In the genomic region with DNA sequence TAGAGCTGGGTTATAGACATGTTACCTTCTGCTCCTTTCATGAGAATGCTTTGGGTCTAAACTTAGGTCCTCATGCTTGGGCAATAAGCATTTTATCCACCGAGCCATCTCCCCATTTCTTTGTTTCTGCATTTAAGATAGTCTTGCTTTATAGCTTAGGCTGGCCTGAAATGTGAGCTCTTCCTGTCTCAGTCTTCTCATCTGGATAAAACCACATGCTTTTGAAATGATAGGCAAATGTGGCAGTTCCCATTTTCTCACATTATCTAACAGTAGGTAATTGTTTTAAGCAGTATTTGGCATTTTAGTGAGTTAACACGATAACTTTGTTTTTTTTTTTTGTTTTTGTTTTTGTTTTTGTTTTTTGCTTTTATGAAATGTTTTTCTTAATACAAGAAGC, we compare ENCODE assay signal across 19 mouse cellular contexts. TPM values are rescaled to one million over a fixed set of nuclear protein-coding genes. Genes with fewer than 3 reads are reported as not detected.
DNase-seq lines count a peak whose midpoint lies in the region; TF ChIP-seq lines count a peak whose summit lies in the region.
"Had no signal": no experiment of that assay in that cellular context is flagged by ENCODE, and none has a peak within 500 bp of the region (broad histone marks: within the 10 kb centered on the region; RNA-seq: fewer than 3 reads in every experiment).

No protein-coding gene starts in this region.

- H3K27me3 ChIP-seq in MEL (ENCODE audit: control insufficient read depth in 1 of 2, insufficient read depth in 2 of 2, low read length in 2 of 2) = no peaks in the 10 kb centered on the region
- H3K27me3 ChIP-seq: CH12.LX, Patski had no signal

- TF ChIP-seq RAD21 in MEL (IDR thresholded peaks at IDR 0.05; ENCODE audit: low read depth, low read length) = no peak

- TF ChIP-seq EP300 in MEL (IDR thresholded peaks at IDR 0.05; ENCODE audit: low read depth in 1 of 2, low read length in 2 of 2) = peak; percentile 42 to 44; a peak in 2 of 4 replicates

- H3K9me3 ChIP-seq in MEL (replicated peaks; ENCODE audit: insufficient read depth, low read length) = no peaks in the 10 kb centered on the region
- H3K9me3 ChIP-seq: G1E had no signal

- no peak for TF ChIP-seq CTCF in MEL (IDR thresholded peaks at IDR 0.05 in 2 of 3, conservative IDR thresholded peaks at IDR 0.05 in 1 of 3; ENCODE audit: control insufficient read depth in 1 of 3, insufficient read depth in 1 of 3, low read depth in 2 of 3, low read length in 3 of 3, poor library complexity in 1 of 3, severe bottlenecking in 1 of 3)

- TF ChIP-seq POLR2A in MEL (IDR thresholded peaks at IDR 0.05; ENCODE audit: control insufficient read depth in 1 of 2, insufficient read depth in 1 of 2, low read depth in 1 of 2, low read length in 2 of 2, poor library complexity in 1 of 2) = no peak

- peak overlapping the region; percentile 7; the same call in 1 of the 2 replicates for H3K27ac ChIP-seq in MEL (ENCODE audit: control insufficient read depth, low read depth, low read length)

- H3K79me2 ChIP-seq in MEL (ENCODE audit: control insufficient read depth, insufficient read depth, low read length, poor library complexity) = no peaks in the 10 kb centered on the region

- peaks cover 0 to 8% of the 10 kb centered on the region in 2 experiments; a peak in 2 of 4 replicates for H3K36me3 ChIP-seq in MEL (ENCODE audit: control insufficient read depth in 1 of 2, insufficient read depth in 2 of 2, low read length in 2 of 2)
- H3K36me3 ChIP-seq: G1E had no signal

- H3K9ac ChIP-seq in MEL (ENCODE audit: control insufficient read depth, low read depth, low read length, poor library complexity, severe bottlenecking) = no peak overlapping the region

- DNase-seq in 416B (ENCODE audit: low read depth) = peak; percentile 32
- peak; percentile 61 for DNase-seq in MEL (ENCODE audit: low read depth, low spot score)
- DNase-seq in urinary bladder, postnatal 25 days (ENCODE audit: low spot score) = no peak
- DNase-seq in kidney, adult 11 months = no peak
- DNase-seq: adrenal gland, adult 2 months; adrenal gland, adult 8-10 months; adrenal gland, postnatal 10 days; adrenal gland, postnatal 14 days; adrenal gland, postnatal 25 days; adrenal gland, postnatal 36 days; B cell, adult 2 months; cerebellum, adult 11 months; cerebellum, adult 11-12 months; cerebellum, adult 18-20 months; cerebellum, adult 2 months; cerebellum, adult 8-10 months had no signal

- peaks cover 2 to 4% of the 10 kb centered on the region in 2 experiments for H3K4me1 ChIP-seq in MEL (ENCODE audit: control insufficient read depth in 1 of 2, insufficient read depth in 2 of 2, low read length in 2 of 2)

- H3K4me3 ChIP-seq in MEL (ENCODE audit: control insufficient read depth in 1 of 2, insufficient read depth in 1 of 2, low read depth in 2 of 2, low read length in 2 of 2) = no peak overlapping the region

TF ChIP-seq in MEL, 35 proteins besides CTCF, POLR2A, EP300 and RAD21:
- TF ChIP-seq BHLHE40 (IDR thresholded peaks at IDR 0.05; ENCODE audit: borderline replicate concordance, low read depth, low read length) = no peak
- no peak for TF ChIP-seq USF2 (IDR thresholded peaks at IDR 0.05; ENCODE audit: borderline replicate concordance in 1 of 2, insufficient read depth in 1 of 2, low read depth in 1 of 2, low read length in 2 of 2)
- TF ChIP-seq SMC3 (IDR thresholded peaks at IDR 0.05; ENCODE audit: low read depth, low read length) = no peak
- no peak for TF ChIP-seq MXI1 (IDR thresholded peaks at IDR 0.05; ENCODE audit: low read depth, low read length)
- TF ChIP-seq POLR2AphosphoS2 (IDR thresholded peaks at IDR 0.05; ENCODE audit: low read length) = no peak
- TF ChIP-seq ETS1 (IDR thresholded peaks at IDR 0.05; ENCODE audit: low read depth, low read length) = peak; percentile 34; the same call in 1 of the 2 replicates
- TF ChIP-seq MAFK (IDR thresholded peaks at IDR 0.05; ENCODE audit: borderline replicate concordance, low read depth, low read length) = no peak
- no peak for TF ChIP-seq SIN3A (IDR thresholded peaks at IDR 0.05; ENCODE audit: low read length)
- TF ChIP-seq ZNF384 (IDR thresholded peaks at IDR 0.05; ENCODE audit: low read depth, low read length) = no peak
- TF ChIP-seq MAX (IDR thresholded peaks at IDR 0.05; ENCODE audit: low read length) = 0 out of 2 replicates have a peak, but pooled peaks have one; percentile 13
- no peak for TF ChIP-seq E2F4 (IDR thresholded peaks at IDR 0.05; ENCODE audit: borderline replicate concordance, low read depth, low read length)
- no peak for TF ChIP-seq CHD2 (IDR thresholded peaks at IDR 0.05; ENCODE audit: low read length)
- TF ChIP-seq JUND (IDR thresholded peaks at IDR 0.05; ENCODE audit: low read depth, low read length) = no peak
- no peak for TF ChIP-seq MAZ (IDR thresholded peaks at IDR 0.05; ENCODE audit: low read depth, low read length)
- no peak for TF ChIP-seq NELFE (IDR thresholded peaks at IDR 0.05; ENCODE audit: low read depth, low read length)
- TF ChIP-seq ZKSCAN1 (IDR thresholded peaks at IDR 0.05; ENCODE audit: low read depth, low read length) = no peak
- no peak for TF ChIP-seq HCFC1 (IDR thresholded peaks at IDR 0.05; ENCODE audit: low read depth, low read length)
- no peak for TF ChIP-seq CHD1 (IDR thresholded peaks at IDR 0.05; ENCODE audit: low read depth, low read length)
- no peak for TF ChIP-seq UBTF (IDR thresholded peaks at IDR 0.05; ENCODE audit: borderline replicate concordance, insufficient read depth, low read depth, low read length)
- peak; percentile 55; the same call in 1 of the 2 replicates for TF ChIP-seq GATA1 (IDR thresholded peaks at IDR 0.05; ENCODE audit: low read depth, low read length)
- TF ChIP-seq MYC (IDR thresholded peaks at IDR 0.05; ENCODE audit: low read depth, low read length) = peak; percentile 71; the same call in 1 of the 2 replicates
- TF ChIP-seq ZMIZ1 (IDR thresholded peaks at IDR 0.05; ENCODE audit: low read depth, low read length) = no peak
- no peak for TF ChIP-seq POLR2AphosphoS5 (IDR thresholded peaks at IDR 0.05; ENCODE audit: borderline replicate concordance, low read depth, low read length)
- 0 out of 2 replicates have a peak, but pooled peaks have one; percentile 13 for TF ChIP-seq USF1 (IDR thresholded peaks at IDR 0.05; ENCODE audit: low read depth, low read length)
- TF ChIP-seq NRF1 (IDR thresholded peaks at IDR 0.05; ENCODE audit: insufficient read depth, low read depth, low read length, poor library complexity, severe bottlenecking) = no peak
- no peak for TF ChIP-seq RCOR1 (IDR thresholded peaks at IDR 0.05; ENCODE audit: low read depth, low read length)
- TF ChIP-seq MEF2A (IDR thresholded peaks at IDR 0.05; ENCODE audit: extremely low read depth, insufficient replicate concordance, low read depth, low read length, poor library complexity, severe bottlenecking) = no peak
- no peak for TF ChIP-seq GABPA (IDR thresholded peaks at IDR 0.05; ENCODE audit: low read depth, low read length)
- TF ChIP-seq ZC3H11A (IDR thresholded peaks at IDR 0.05; ENCODE audit: low read depth, low read length) = no peak
- no peak for TF ChIP-seq ELF1 (IDR thresholded peaks at IDR 0.05; ENCODE audit: low read depth, low read length)
- TF ChIP-seq TCF12 (IDR thresholded peaks at IDR 0.05; ENCODE audit: low read depth, low read length) = no peak
- no peak for TF ChIP-seq TBP (IDR thresholded peaks at IDR 0.05; ENCODE audit: low read depth, low read length)
- TF ChIP-seq TAL1 (IDR thresholded peaks at IDR 0.05; ENCODE audit: low read length) = no peak
- TF ChIP-seq KAT2A (conservative IDR thresholded peaks at IDR 0.05; ENCODE audit: low read depth, low read length) = no peak
- TF ChIP-seq MYB (IDR thresholded peaks at IDR 0.05; ENCODE audit: low read depth, low read length) = no peak

RNA-seq across cellular contexts. Expression of gene Unc13b, which starts 31.2 kb away (rescaled TPM):
- 5.4 and 6.5 TPM in 2 replicates for total RNA-seq in MEL (2012; rRNA removed)
- 1 to 10 TPM in 1 of 2 experiments, not detected in 1; 9.6 TPM for polyA plus RNA-seq in MEL (2012; ENCODE audit: insufficient read depth in 1 of 2, insufficient read length in 2 of 2, low read depth in 1 of 2, low replicate concordance in 2 of 2, missing spikeins in 1 of 2)

RNA-seq across cellular contexts. Expression of gene Fam214b, which starts 43.9 kb away (rescaled TPM):
- total RNA-seq in MEL (2012; rRNA removed) = 0.95 and 1.3 TPM in 2 replicates
- 1 to 10 TPM in 1 of 2 experiments, not detected in 1; 3.8 TPM for polyA plus RNA-seq in MEL (2012; ENCODE audit: insufficient read depth in 1 of 2, insufficient read length in 2 of 2, low read depth in 1 of 2, low replicate concordance in 2 of 2, missing spikeins in 1 of 2)

RNA-seq across cellular contexts. Expression of gene Stoml2, which starts 58.4 kb away (rescaled TPM):
- 384 and 391 TPM in 2 replicates for total RNA-seq in MEL (2012; rRNA removed)
- 100 to 1,000 TPM in 1 of 2 experiments, not detected in 1; 480 TPM for polyA plus RNA-seq in MEL (2012; ENCODE audit: insufficient read depth in 1 of 2, insufficient read length in 2 of 2, low read depth in 1 of 2, low replicate concordance in 2 of 2, missing spikeins in 1 of 2)

Comparison
In these comparisons a context has a peak if more than half of its experiments do, and no peak if none do; other contexts are left out.
1. DNase-seq: peak in 416B (single experiment) and MEL (single experiment); none in urinary bladder, postnatal 25 days (single experiment) and kidney, adult 11 months (single experiment).